Mouse (Mus musculus): ENCODE results near the gene Mylk4. TPM values are rescaled to one million over a fixed set of nuclear protein-coding genes. Genes with fewer than 3 reads are reported as not detected.

The Mylk4 gene
- 100 to 1,000 TPM; 132 to 148 TPM for total RNA-seq (2021)
- long read RNA-seq, experiment 1, partial matches to known transcripts: 3 of 14 reads
- long read RNA-seq, experiment 1, other reads (novel, unspliced or antisense): 11 of 14 reads
- long read RNA-seq, experiment 2, partial matches to known transcripts: 0 of 11 reads
- long read RNA-seq, experiment 2, other reads (novel, unspliced or antisense): 11 of 11 reads

- DNase-seq: no peak
Measured at GRCm38 (mm10) chr13:32783816-32784215, at the start of gene Mylk4. Gene Mylk4, minus strand, starts transcription at chr13:32783954.

GRCm38 (mm10) chr13:32833237-32833636 is 49.5 kb upstream of the Mylk4 start:
- DNase-seq: no peak

- DNase-seq: no peak
Measured at GRCm38 (mm10) chr13:32832776-32833175, 49.0 kb upstream of the Mylk4 start.

GRCm38 (mm10) chr13:32831505-32832273 is 47.9 kb upstream of the Mylk4 start:
- DNase-seq: no peak

GRCm38 (mm10) chr13:32828886-32829285 is 45.1 kb upstream of the Mylk4 start:
- no peak for DNase-seq

- DNase-seq: peak; percentile 64
Measured at GRCm38 (mm10) chr13:32827951-32828350, 44.2 kb upstream of the Mylk4 start.

GRCm38 (mm10) chr13:32827111-32827822 is 43.5 kb upstream of the Mylk4 start:
- DNase-seq: no peak

GRCm38 (mm10) chr13:32825546-32825945 is 41.8 kb upstream of the Mylk4 start:
- no peak for DNase-seq

- no peak for DNase-seq
Measured at GRCm38 (mm10) chr13:32824377-32825330, 40.9 kb upstream of the Mylk4 start.

- no peak for DNase-seq
Measured at GRCm38 (mm10) chr13:32823126-32823525, 39.4 kb upstream of the Mylk4 start.

GRCm38 (mm10) chr13:32821671-32822070 is 37.9 kb upstream of the Mylk4 start:
- DNase-seq: no peak

GRCm38 (mm10) chr13:32819926-32820325 is 36.2 kb upstream of the Mylk4 start:
- DNase-seq: no peak

GRCm38 (mm10) chr13:32819241-32819640 is 35.5 kb upstream of the Mylk4 start:
- no peak for DNase-seq

- DNase-seq: no peak
Measured at GRCm38 (mm10) chr13:32807624-32808023, 23.9 kb upstream of the Mylk4 start.

- DNase-seq: peak; percentile 53
Measured at GRCm38 (mm10) chr13:32806820-32807219, 23.1 kb upstream of the Mylk4 start.

GRCm38 (mm10) chr13:32803701-32804345 is 20.1 kb upstream of the Mylk4 start:
- DNase-seq: no peak

GRCm38 (mm10) chr13:32802259-32803081 is 18.7 kb upstream of the Mylk4 start, which contains the start of gene D930007J09Rik:
Gene D930007J09Rik, minus strand, starts transcription at chr13:32802849.
- peak; percentile 65 for DNase-seq

- DNase-seq: peak; percentile 91
Measured at GRCm38 (mm10) chr13:32801693-32802221, 18.0 kb upstream of the Mylk4 start, which contains the start of gene Wrnip1. Gene Wrnip1, plus strand, starts transcription at chr13:32802038.

- no peak for DNase-seq
Measured at GRCm38 (mm10) chr13:32800859-32801258, 17.1 kb upstream of the Mylk4 start.

- DNase-seq: no peak
Measured at GRCm38 (mm10) chr13:32799131-32799530, 15.4 kb upstream of the Mylk4 start.
